Mouse (Mus musculus): Measurements from ENCODE around the gene Ppa2.

- no peak for TF ChIP-seq CTCF (IDR thresholded peaks at IDR 0.05; ENCODE audit: low read depth, low read length)
- no peak for TF ChIP-seq POLR2A (IDR thresholded peaks at IDR 0.05; ENCODE audit: borderline replicate concordance, low read depth, low read length)
Measured at GRCm38 (mm10) chr3:133389803-133390387, 80.0 kb downstream of the Ppa2 start.

Data from bone marrow macrophage, adult 2 months (primary cell).